Mouse (Mus musculus) heart, embryonic 12.5 days (tissue): Measurements from ENCODE around the gene Nkx1-1. TPM values are rescaled to one million over a fixed set of nuclear protein-coding genes. Genes with fewer than 3 reads are reported as not detected.

Source experiments
- ATAC-seq: fragments of 200-750 bp; cut with Nextera tagmentation; 2 replicates; pipeline ENCODE4 v1.8.0; 2017; ENCODE audit warnings: moderate TSS enrichment, moderate library complexity; ENCODE audit not compliant: insufficient number of reproducible peaks, low FRiP score
- H3K27ac ChIP-seq: fragments of 300-500 bp; sonication (generic); 2 replicates; pipeline ENCODE4 v1.5.1; 2016; ENCODE audit warnings: mild to moderate bottlenecking, moderate library complexity; ENCODE audit not compliant: poor library complexity, severe bottlenecking
- H3K27me3 ChIP-seq: fragments of 300-500 bp; sonication (generic); replicated peaks from 2 replicates; pipeline ENCODE4 v1.6.1; 2016; ENCODE audit warnings: mild to moderate bottlenecking, moderate library complexity
- H3K36me3 ChIP-seq: fragments of 300-500 bp; sonication (generic); 2 replicates; pipeline ENCODE4 v1.6.1; 2016; ENCODE audit warnings: mild to moderate bottlenecking, moderate library complexity
- H3K4me1 ChIP-seq: fragments of 300-500 bp; sonication (generic); replicated peaks from 2 replicates; pipeline ENCODE4 v1.6.1; 2016; ENCODE audit warnings: mild to moderate bottlenecking
- H3K4me2 ChIP-seq: fragments of 300-500 bp; sonication (generic); 2 replicates; pipeline ENCODE4 v1.6.1; 2016; ENCODE audit warnings: mild to moderate bottlenecking, moderate library complexity
- H3K4me3 ChIP-seq: fragments of 300-500 bp; sonication (generic); 2 replicates; pipeline ENCODE4 v1.5.1; 2016; ENCODE audit warnings: mild to moderate bottlenecking
- H3K9ac ChIP-seq: fragments of 300-500 bp; sonication (generic); 2 replicates; pipeline ENCODE4 v1.6.1; 2016; ENCODE audit warnings: mild to moderate bottlenecking, moderate library complexity
- H3K9me3 ChIP-seq: fragments of 300-500 bp; sonication (generic); replicated peaks from 2 replicates; pipeline ENCODE4 v1.6.1; 2016; ENCODE audit warnings: mild to moderate bottlenecking, moderate library complexity
- WGBS: fragments of 180-500 bp; shearing (Covaris S2); methylation state at CpG from one replicate; pipeline ENCODE4 v1.1.7; 2016; 5-methylcytosine and 5-hydroxymethylcytosine counted together
- polyA plus RNA-seq: library from polyadenylated mRNA; unstranded; fragments of >200 nt; fragmentation: Nextera tagmentation; extraction: Ambion mirVana; gene quantifications from 2 replicates; pipeline ENCODE4 v1.2.1, GENCODE M21; 2016

Gene Nkx1-1
- polyA plus RNA-seq, 1 experiment from 2014 or later: not detected

DNA sequence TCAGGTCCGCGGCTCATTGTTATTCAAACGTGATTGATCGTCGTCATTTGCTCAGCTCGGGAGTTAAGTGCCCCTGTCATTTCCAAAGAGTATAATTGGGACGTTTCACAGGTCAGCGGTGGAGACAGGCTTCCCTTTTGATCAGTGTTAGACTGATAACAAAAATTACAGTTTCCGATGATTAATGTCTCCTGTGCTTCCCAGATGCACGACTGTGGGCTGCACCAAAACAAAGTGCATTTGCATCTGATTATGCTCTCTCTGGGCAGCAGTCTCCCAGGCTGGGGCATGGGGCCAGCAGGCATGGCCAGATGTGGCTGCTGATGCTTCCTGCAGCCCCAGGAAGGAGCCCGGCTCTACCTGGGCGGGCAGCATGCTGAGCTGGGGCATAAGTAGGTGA lies 33.0 kb downstream of the Nkx1-1 start:
- ATAC-seq: no peak
- WGBS: 43% methylated on average over 12 of the region's 12 CpGs
- Histone ChIP-seq H3K27me3 (no peaks in the 10 kb centered on the region), H3K4me3 (no peak overlapping the region), H3K4me1 (peaks cover 18% of the 10 kb centered on the region; the same call in 1 of the 2 replicates), H3K4me2 (no peak overlapping the region), H3K27ac (no peak overlapping the region), H3K9me3 (no peaks in the 10 kb centered on the region), H3K9ac (no peak overlapping the region), H3K36me3 (peaks cover 6% of the 10 kb centered on the region; the same call in 1 of the 2 replicates)

DNA sequence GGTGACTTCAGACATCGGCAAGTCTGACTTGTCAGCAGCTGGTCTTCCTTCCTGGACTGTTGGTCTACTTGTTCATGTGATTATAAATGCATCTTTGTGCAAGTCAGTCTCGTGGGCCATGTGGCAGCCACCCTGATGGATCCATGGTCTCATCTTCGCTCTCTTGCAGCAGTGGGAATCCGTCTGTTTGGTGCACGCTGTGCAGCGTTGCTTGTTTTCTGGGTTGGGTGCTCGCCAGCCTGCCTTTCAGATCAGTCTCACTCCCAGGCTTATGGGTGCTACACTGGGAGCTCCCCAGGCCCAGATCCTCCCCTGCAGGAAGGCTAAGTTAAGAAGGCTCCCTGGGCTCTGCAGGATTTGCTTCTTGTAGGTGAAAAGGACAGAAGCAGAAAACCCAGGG lies 36.9 kb downstream of the Nkx1-1 start:
- Histone ChIP-seq H3K36me3 (peaks cover 13% of the 10 kb centered on the region), H3K4me3 (no peak overlapping the region)
- WGBS: 75% methylated on average over 7 of the region's 7 CpGs

DNA sequence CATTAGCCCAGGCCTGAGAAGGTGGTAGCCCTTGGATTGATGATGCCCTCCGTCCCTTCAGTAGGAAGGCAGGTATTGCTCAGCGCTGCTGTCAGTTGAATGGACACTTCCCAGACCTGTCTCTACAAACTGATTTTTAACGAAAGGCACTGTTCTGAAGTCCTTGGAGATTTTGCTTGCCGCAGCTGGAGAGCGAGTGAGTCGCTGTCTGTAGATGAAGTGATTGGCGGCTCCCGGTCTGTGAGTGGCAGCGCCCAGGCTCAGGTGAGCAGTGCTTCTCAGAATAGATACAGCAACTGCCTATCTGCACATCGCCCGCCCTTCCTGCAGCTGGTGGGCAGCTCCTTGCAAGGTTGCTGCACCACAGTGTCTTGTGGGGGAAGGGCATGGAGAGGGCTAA lies 38.1 kb downstream of the Nkx1-1 start:
- no peak for ATAC-seq
- no peak overlapping the region for H3K4me3 ChIP-seq

More for the DNA sequence above, 36.9 kb downstream of the Nkx1-1 start:
- H3K4me1 ChIP-seq: peaks cover 18% of the 10 kb centered on the region; the same call in 1 of the 2 replicates
- H3K9me3 ChIP-seq: no peaks in the 10 kb centered on the region; the same call in 1 of the 2 replicates
- H3K27ac ChIP-seq: no peak overlapping the region
- H3K9ac ChIP-seq: no peak overlapping the region
- no peak overlapping the region for H3K4me2 ChIP-seq
- ATAC-seq: no peak
- H3K27me3 ChIP-seq: peaks cover 5% of the 10 kb centered on the region

DNA sequence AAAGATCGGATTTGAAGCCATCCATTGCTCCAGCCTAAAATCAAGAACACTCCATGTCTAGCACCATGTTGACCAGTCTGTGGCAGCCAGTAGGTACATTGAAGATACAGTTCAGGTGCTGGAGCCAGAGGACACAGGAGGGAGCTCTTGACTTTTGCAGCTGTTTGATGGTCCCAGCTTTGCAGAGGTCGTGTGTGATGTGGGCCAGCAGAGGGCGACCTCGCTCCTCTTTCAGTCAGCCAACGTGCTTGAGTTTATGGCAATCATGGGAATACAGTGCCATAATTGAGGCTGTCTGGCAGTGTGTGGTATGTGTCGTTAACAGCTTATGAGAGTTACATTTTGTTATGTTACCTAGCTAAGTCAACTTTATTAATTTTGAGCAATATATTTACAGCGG lies 40.0 kb downstream of the Nkx1-1 start:
- no peak overlapping the region for H3K27ac ChIP-seq
- H3K27me3 ChIP-seq: peaks cover 5% of the 10 kb centered on the region
- peaks cover 23% of the 10 kb centered on the region for H3K36me3 ChIP-seq
- WGBS: 17% methylated on average over 7 of the region's 7 CpGs
- no peak overlapping the region for H3K9ac ChIP-seq
- no peak overlapping the region for H3K4me3 ChIP-seq
- no peaks in the 10 kb centered on the region; the same call in 1 of the 2 replicates for H3K9me3 ChIP-seq
- no peak for ATAC-seq
- no peaks in the 10 kb centered on the region for H3K4me1 ChIP-seq
- H3K4me2 ChIP-seq: no peak overlapping the region

More for the DNA sequence above, 38.1 kb downstream of the Nkx1-1 start:
- 83% methylated on average over 11 of the region's 11 CpGs for WGBS
- peaks cover 13% of the 10 kb centered on the region; the same call in 1 of the 2 replicates for H3K4me1 ChIP-seq
- no peak overlapping the region for H3K9ac ChIP-seq
- no peak overlapping the region for H3K27ac ChIP-seq
- peaks cover 20% of the 10 kb centered on the region for H3K36me3 ChIP-seq
- no peaks in the 10 kb centered on the region; the same call in 1 of the 2 replicates for H3K9me3 ChIP-seq
- peaks cover 5% of the 10 kb centered on the region for H3K27me3 ChIP-seq
- H3K4me2 ChIP-seq: no peak overlapping the region

DNA sequence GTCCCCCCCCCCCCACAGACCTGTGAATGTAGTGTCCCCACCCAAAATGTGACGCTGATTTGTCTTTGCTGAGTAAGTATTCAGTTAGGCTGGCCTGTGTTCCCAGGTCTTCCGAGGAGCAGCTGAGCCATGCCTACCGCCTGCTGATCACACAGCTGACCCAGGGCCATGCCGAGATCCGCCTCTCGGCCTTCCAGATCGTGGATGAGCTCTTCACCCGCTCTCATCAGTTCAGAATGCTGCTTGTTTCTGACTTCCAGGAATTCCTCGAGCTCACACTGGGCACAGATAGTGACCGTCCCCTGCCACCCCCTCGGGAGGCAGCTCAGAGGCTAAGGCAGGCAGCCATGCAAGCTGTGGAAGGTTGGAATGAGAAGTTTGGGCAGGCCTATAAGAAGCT lies 46.2 kb downstream of the Nkx1-1 start:
- Histone ChIP-seq H3K9ac (no peak overlapping the region), H3K4me3 (no peak overlapping the region), H3K9me3 (no peaks in the 10 kb centered on the region; the same call in 1 of the 2 replicates), H3K27ac (no peak overlapping the region), H3K4me2 (no peak overlapping the region), H3K36me3 (peaks cover 18% of the 10 kb centered on the region), H3K27me3 (no peaks in the 10 kb centered on the region), H3K4me1 (no peaks in the 10 kb centered on the region)
- WGBS: 66% methylated on average over 11 of the region's 11 CpGs
- ATAC-seq: no peak

Other genes starting within 250 kb of the Nkx1-1 start
- 75.6 and 76.5 TPM in 2 replicates for gene Spon2, start 215.5 kb downstream of the Nkx1-1 start, polyA plus RNA-seq
- 250 and 251 TPM in 2 replicates for gene Ctbp1, start 159.0 kb downstream of the Nkx1-1 start, polyA plus RNA-seq
- 125 and 127 TPM in 2 replicates for gene Maea, start 98.5 kb downstream of the Nkx1-1 start, polyA plus RNA-seq
- gene Uvssa, start 55.4 kb downstream of the Nkx1-1 start, polyA plus RNA-seq: 4.1 and 4.6 TPM in 2 replicates
- 52.9 and 53.5 TPM in 2 replicates for gene Fam53a, start 195.7 kb upstream of the Nkx1-1 start, polyA plus RNA-seq
- 0.73 and 1.0 TPM in 2 replicates for gene Gm9903, start 195.9 kb upstream of the Nkx1-1 start, polyA plus RNA-seq
- 135 and 140 TPM in 2 replicates for gene Slbp, start 218.6 kb upstream of the Nkx1-1 start, polyA plus RNA-seq
- 152 and 163 TPM in 2 replicates for gene Tacc3, start 224.2 kb upstream of the Nkx1-1 start, polyA plus RNA-seq
- 34.3 and 34.9 TPM in 2 replicates for gene Tmem129, start 224.4 kb upstream of the Nkx1-1 start, polyA plus RNA-seq